Mouse (Mus musculus): ENCODE data around the gene Olfr980.
"Not testable (repeated sequence)": the region's sequence is repeated elsewhere in the genome, so short reads cannot be mapped to it uniquely, and the experiment has no call there.

Olfr980 gene

GRCm38 (mm10) chr9:40009482-40009881 is at the start of gene Olfr980:
Gene Olfr980 (minus strand): TSS chr9:40009582.
- DNase-seq, result no peak

GRCm38 (mm10) chr9:40050138-40050537 is 40.8 kb upstream of the Olfr980 start:
- DNase-seq, result no peak

GRCm38 (mm10) chr9:40021164-40021563 is 11.8 kb upstream of the Olfr980 start, which contains the start of gene Olfr981:
Gene Olfr981 (plus strand): TSS chr9:40021464.
- DNase-seq, result no peak

- DNase-seq, result no peak
Measured at GRCm38 (mm10) chr9:40003365-40003764, 6.0 kb downstream of the Olfr980 start, which contains the start of gene Olfr979. Gene Olfr979 (minus strand): TSS chr9:40003465.

- no peak for DNase-seq
Measured at GRCm38 (mm10) chr9:39991813-39992212, 17.6 kb downstream of the Olfr980 start, which contains the start of gene Olfr978. Gene Olfr978 (plus strand): TSS chr9:39992113.

- not testable (repeated sequence) for DNase-seq
Measured at GRCm38 (mm10) chr9:39976581-39977145, 32.7 kb downstream of the Olfr980 start.

- DNase-seq, result not testable (repeated sequence)
Measured at GRCm38 (mm10) chr9:39961033-39961432, 48.3 kb downstream of the Olfr980 start, which contains the start of gene Olfr976. Gene Olfr976 (minus strand): TSS chr9:39961133.
